Mouse (Mus musculus) liver, embryonic 11.5 days (tissue): ENCODE data around the gene Adora1. TPM values are rescaled to one million over a fixed set of nuclear protein-coding genes. Genes with fewer than 3 reads are reported as not detected.
A peak's percentile ranks its signal among the peaks of the same experiment; 100 is the strongest.

Source experiments
- ATAC-seq: fragments of 200-750 bp; cut with Nextera tagmentation; replicated peaks from 2 replicates; pipeline ENCODE4 v1.8.0; 2017; ENCODE audit warnings: moderate number of reproducible peaks, mild to moderate bottlenecking, moderate TSS enrichment, moderate library complexity; ENCODE audit not compliant: low FRiP score
- DNase-seq: peaks from one replicate; pipeline ENCODE4 v3.0.0-alpha.2; 2017; ENCODE audit warnings: low spot score
- H3K27ac ChIP-seq: fragments of 300-500 bp; sonication (generic); 2 replicates; pipeline ENCODE4 v1.5.1; 2014; ENCODE audit warnings: mild to moderate bottlenecking, low read depth, low read length, control low read depth
- H3K27me3 ChIP-seq: fragments of 300-500 bp; sonication (generic); replicated peaks from 2 replicates; pipeline ENCODE4 v1.6.1; 2014; ENCODE audit warnings: low read length, mixed read lengths; ENCODE audit not compliant: control insufficient read depth, insufficient read depth
- H3K36me3 ChIP-seq: fragments of 300-500 bp; sonication (generic); 2 replicates; pipeline ENCODE4 v1.6.1; 2014; ENCODE audit warnings: mild to moderate bottlenecking, low read length, moderate library complexity, mixed read lengths; ENCODE audit not compliant: control insufficient read depth, insufficient read depth
- H3K4me1 ChIP-seq: fragments of 300-500 bp; sonication (generic); replicated peaks from 2 replicates; pipeline ENCODE4 v1.6.1; 2014; ENCODE audit warnings: low read length, mixed read lengths; ENCODE audit not compliant: control insufficient read depth, insufficient read depth
- H3K4me2 ChIP-seq: fragments of 300-500 bp; sonication (generic); 2 replicates; pipeline ENCODE4 v1.6.1; 2014; ENCODE audit warnings: mild to moderate bottlenecking, control low read depth, moderate library complexity
- H3K4me3 ChIP-seq: fragments of 300-500 bp; sonication (generic); 2 replicates; pipeline ENCODE4 v1.5.1; 2014; ENCODE audit warnings: low read depth, low read length, control low read depth
- H3K9ac ChIP-seq: fragments of 300-500 bp; sonication (generic); 2 replicates; pipeline ENCODE4 v1.6.1; 2014; ENCODE audit warnings: low read depth, low read length, control low read depth
- H3K9me3 ChIP-seq: fragments of 300-500 bp; sonication (generic); 2 replicates; pipeline ENCODE4 v1.6.1; 2016; ENCODE audit warnings: low read length, inconsistent platforms, mixed read lengths; ENCODE audit not compliant: control insufficient read depth
- WGBS: fragments of 180-500 bp; shearing (Covaris S2); extraction: QIAGEN DNeasy Blood & Tissue Kit; methylation state at CpG from one replicate; pipeline ENCODE4 v1.1.7; 2014; 5-methylcytosine and 5-hydroxymethylcytosine counted together
- polyA plus RNA-seq: library from polyadenylated mRNA; unstranded; fragments of >200 nt; fragmentation: Nextera tagmentation; extraction: Ambion mirVana; gene quantifications from 2 replicates; pipeline ENCODE4 v1.2.1, GENCODE M21; 2014

Gene Adora1
- polyA plus RNA-seq, 1 experiment from 2014 or later = 0.29 TPM

DNA sequence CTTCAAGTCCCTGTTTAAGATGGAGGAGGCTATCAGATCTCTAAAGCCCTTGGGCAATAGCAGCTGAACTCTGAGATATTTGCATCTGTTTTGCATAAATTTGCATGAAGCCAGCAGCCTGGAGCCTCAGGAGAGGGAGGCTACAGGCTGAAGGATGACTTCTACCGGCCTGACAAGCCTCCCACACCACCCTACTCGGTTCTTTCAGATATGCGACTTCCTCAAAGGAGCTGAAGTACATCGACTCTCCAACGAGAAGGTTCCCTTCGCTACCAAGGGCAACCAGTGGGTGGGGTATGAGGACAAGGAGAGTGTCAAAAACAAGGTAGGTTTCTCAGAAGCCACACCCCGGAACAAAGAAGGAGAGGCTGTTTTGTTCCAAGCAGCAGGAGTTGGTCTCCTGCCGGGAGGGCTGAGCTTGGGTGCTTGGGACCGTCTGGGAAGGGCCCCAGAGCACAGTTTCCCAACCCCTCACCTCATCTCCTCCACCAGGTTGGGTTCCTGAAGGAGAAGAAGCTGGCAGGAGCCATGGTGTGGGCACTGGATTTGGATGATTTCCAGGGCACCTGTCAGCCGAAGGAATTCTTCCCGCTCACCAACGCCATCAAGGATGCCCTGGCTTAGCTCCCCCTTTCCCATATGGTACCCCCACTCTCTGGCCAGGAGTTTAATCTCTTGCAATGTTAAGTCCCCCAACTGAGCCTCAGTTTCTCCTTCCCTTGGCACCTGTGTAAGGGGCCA lies 46.1 kb downstream of the Adora1 start:
- no peak for ATAC-seq
- peak overlapping the region; percentile 36 for H3K4me2 ChIP-seq
- H3K36me3 ChIP-seq = no peaks in the 10 kb centered on the region
- H3K9ac ChIP-seq = no peak overlapping the region
- no peak overlapping the region for H3K4me3 ChIP-seq
- no peaks in the 10 kb centered on the region for H3K9me3 ChIP-seq
- no peaks in the 10 kb centered on the region; the same call in 1 of the 2 replicates for H3K4me1 ChIP-seq
- no peak overlapping the region for H3K27ac ChIP-seq
- DNase-seq = no peak
- peaks cover 25% of the 10 kb centered on the region for H3K27me3 ChIP-seq
- WGBS = 22% methylated on average over 12 of the region's 12 CpGs

DNA sequence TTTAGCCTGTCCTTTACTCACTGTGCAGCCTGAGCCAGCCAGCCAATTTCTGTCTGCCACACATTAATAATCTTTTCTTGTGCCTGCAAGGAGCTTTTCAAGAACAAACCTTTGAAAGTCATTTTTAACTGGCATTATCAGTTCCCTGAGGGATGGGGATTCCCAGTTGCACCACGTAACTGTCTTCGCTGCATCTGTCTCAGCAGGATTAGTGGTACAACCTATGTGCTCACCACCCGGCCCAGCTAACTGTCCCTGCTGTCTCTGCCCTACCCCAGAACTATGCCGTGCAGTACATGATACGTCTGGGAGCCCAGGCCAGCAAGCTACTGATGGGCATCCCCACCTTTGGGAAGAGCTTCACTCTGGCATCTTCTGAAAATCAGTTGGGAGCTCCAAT lies 47.0 kb downstream of the Adora1 start:
- Histone ChIP-seq H3K4me2 (no peak overlapping the region), H3K9ac (no peak overlapping the region), H3K36me3 (no peaks in the 10 kb centered on the region), H3K4me1 (no peaks in the 10 kb centered on the region; the same call in 1 of the 2 replicates), H3K27me3 (peaks cover 22% of the 10 kb centered on the region), H3K9me3 (no peaks in the 10 kb centered on the region), H3K27ac (no peak overlapping the region), H3K4me3 (no peak overlapping the region)
- 72% methylated on average over 5 of the region's 5 CpGs for WGBS
- DNase-seq = no peak
- no peak for ATAC-seq

DNA sequence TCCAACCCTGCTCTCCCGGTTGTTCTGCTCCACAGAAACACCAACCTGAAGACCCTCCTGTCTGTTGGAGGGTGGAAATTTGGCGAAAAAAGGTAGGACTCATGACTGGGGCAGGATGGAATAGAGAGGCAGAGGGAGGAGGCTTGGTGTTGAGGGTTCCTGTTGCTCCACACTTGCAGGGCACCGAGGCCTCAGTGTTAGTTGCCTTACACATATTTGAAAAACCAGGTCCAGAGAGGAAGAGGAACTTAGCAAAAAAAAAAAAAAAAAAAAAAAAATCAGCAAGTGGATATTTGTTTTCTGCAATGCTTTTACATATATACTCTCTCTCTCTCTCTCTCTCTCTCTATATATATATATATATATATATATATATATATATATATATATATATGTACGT lies 51.1 kb downstream of the Adora1 start:
- no peaks in the 10 kb centered on the region for H3K36me3 ChIP-seq
- peaks cover 11% of the 10 kb centered on the region; the same call in 1 of the 2 replicates for H3K27me3 ChIP-seq
- 74% methylated on average over 4 of the region's 4 CpGs for WGBS
- no peak overlapping the region for H3K27ac ChIP-seq
- H3K4me3 ChIP-seq = no peak overlapping the region
- no peak overlapping the region for H3K9ac ChIP-seq
- no peaks in the 10 kb centered on the region; the same call in 1 of the 2 replicates for H3K4me1 ChIP-seq
- no peak for DNase-seq
- no peak for ATAC-seq
- H3K4me2 ChIP-seq = no peak overlapping the region
- no peaks in the 10 kb centered on the region for H3K9me3 ChIP-seq

DNA sequence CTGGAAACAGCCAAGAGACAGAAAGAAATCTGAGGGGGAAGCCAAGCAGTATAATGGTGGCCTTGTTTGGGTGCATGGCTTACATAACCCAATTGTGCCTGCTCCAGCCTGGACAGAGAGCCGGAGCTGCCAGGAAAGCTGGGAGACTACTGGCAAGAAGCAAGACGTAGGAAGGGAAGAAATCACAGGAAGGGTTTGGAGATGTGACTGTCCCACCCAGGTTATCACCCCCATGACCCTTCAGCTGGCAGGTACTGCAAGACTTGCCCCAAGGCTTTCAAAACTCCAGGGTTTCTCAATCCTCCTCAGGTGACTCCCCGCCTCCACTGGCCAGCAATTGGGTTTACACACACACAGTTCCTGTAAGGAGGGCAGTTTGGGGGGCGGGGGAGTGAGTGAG lies 53.2 kb downstream of the Adora1 start, which contains the start of gene Chil1:
Gene Chil1, plus strand, starts transcription at position 152 of the 400 bp plus-strand sequence.
- DNase-seq = no peak
- H3K27me3 ChIP-seq = 0 out of 2 replicates have a peak, but pooled peaks cover 3% of the 10 kb centered on the region
- H3K36me3 ChIP-seq = no peaks in the 10 kb centered on the region
- no peak for ATAC-seq
- 66% methylated on average over 4 of the region's 4 CpGs for WGBS
- no peak within 1 kb of the TSS for H3K4me2 ChIP-seq
- H3K4me1 ChIP-seq = 0 out of 2 replicates have a peak, but pooled peaks cover 3% of the 10 kb centered on the region
- no peak within 1 kb of the TSS for H3K9ac ChIP-seq
- H3K9me3 ChIP-seq = no peaks in the 10 kb centered on the region
- no peak within 1 kb of the TSS for H3K4me3 ChIP-seq
- H3K27ac ChIP-seq = no peak within 1 kb of the TSS

DNA sequence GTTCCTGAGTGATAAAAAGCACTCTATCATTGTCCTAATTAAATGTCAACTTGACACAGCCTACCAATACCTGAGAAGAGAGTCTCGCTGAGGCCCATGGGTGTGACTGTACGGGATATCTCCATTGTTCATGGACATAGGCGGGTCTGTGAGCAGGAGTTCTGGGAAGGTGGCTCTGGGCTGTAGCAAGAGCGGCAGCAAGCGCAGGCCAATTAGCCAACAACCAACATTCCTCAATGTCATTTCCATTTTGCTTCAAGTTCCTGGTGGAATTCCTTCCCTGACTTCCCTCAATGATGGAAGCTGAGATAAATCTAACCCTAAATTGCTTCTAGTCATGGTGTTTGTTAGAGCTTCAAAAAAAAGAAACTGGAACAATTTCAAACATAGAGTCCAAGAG lies 57.3 kb downstream of the Adora1 start:
- WGBS = 81% methylated on average over 5 of the region's 5 CpGs

DNA sequence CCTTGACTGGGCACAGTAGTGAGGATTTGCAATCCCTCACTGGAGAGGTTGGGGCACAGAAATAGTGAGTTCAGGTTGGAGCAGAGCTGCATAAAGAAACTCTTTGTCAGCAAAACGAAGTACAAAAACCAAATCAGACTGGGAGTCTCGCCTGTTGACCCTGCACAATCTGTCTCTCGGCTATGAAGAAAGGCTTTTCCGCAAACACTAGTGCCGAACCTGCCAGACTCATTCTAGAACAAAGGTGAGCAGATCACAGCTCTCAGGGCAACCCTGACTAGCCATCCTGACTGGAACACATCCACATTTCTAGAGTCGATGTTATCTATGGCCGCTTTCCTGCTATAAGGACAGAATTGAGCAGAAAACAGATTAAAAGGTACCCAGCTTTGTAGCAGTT lies 62.1 kb downstream of the Adora1 start:
- Histone ChIP-seq H3K27ac (no peak overlapping the region), H3K36me3 (no peaks in the 10 kb centered on the region), H3K4me2 (no peak overlapping the region), H3K27me3 (no peaks in the 10 kb centered on the region), H3K4me3 (no peak overlapping the region), H3K4me1 (peaks cover 5% of the 10 kb centered on the region; the same call in 1 of the 2 replicates), H3K9ac (no peak overlapping the region), H3K9me3 (no peaks in the 10 kb centered on the region)
- DNase-seq = no peak
- no peak for ATAC-seq
- WGBS = 73% methylated on average over 7 of the region's 7 CpGs

More for the DNA sequence above, 57.3 kb downstream of the Adora1 start:
- Histone ChIP-seq H3K4me1 (0 out of 2 replicates have a peak, but pooled peaks cover 3% of the 10 kb centered on the region), H3K9me3 (no peaks in the 10 kb centered on the region), H3K4me3 (no peak overlapping the region), H3K4me2 (no peak overlapping the region), H3K9ac (no peak overlapping the region), H3K27me3 (no peaks in the 10 kb centered on the region), H3K27ac (no peak overlapping the region), H3K36me3 (no peaks in the 10 kb centered on the region)
- DNase-seq = no peak
- ATAC-seq = no peak

DNA sequence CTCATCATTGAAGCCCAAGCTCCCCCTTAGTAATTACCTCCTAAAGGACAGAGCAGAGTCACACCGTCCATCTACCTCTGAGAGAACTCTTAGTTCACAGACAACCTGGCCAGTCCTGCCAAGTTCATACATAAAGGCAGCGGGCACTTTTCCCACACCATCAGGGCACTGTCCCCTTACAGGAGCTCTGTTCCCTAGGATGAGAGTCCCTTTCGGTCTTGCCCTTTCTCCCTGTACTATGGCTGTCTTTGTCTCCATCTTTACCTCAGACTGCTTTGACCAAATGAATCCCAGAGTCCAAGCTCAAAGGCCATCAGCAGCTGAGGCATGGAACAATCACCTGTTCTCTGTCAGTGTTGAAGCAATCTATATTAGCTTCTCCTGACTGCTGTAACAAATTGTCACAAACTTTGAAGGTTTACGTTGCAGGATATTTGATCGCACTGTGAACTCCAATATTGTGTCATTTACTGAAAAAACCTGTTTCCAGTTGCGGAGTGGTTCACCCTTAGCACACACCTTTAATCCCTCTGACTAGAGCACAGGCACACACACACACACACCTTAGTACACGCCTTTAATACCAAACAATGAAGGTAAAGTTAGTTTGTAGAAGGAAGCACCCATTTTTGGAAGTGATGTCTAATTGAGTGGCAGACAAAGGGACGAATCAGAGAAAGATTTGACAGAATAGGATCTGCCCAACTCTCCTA lies 66.1 kb downstream of the Adora1 start:
- ATAC-seq (no peak), DNase-seq (no peak)
- no peak overlapping the region for H3K27ac ChIP-seq
- H3K36me3 ChIP-seq = no peaks in the 10 kb centered on the region
- no peak overlapping the region for H3K9ac ChIP-seq
- H3K4me2 ChIP-seq = no peak overlapping the region
- peaks cover 5% of the 10 kb centered on the region; the same call in 1 of the 2 replicates for H3K4me1 ChIP-seq
- no peaks in the 10 kb centered on the region for H3K9me3 ChIP-seq
- no peaks in the 10 kb centered on the region for H3K27me3 ChIP-seq
- H3K4me3 ChIP-seq = no peak overlapping the region
- 86% methylated on average over 8 of the region's 8 CpGs for whole genome bisulfite sequencing

DNA sequence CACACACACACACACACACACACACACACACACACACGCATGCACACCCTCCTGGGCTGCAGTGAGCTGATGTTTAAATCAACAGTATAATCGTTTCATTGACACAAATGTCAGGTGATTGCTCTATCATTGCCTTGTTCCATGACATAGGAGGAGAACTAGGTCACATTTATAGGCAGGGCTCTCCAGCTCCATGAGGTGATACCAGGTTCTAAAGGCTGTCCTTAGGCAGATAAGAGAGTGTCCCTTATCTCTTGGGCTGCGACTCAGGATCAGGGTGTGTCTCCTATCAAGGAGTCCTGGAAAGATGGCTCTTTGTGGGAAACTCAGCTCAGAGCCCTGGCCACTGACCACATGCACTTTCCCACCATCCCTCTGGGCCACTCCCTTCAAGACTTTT lies 66.7 kb downstream of the Adora1 start:
- ATAC-seq = peak; percentile 53; the same call in 1 of the 2 replicates
- DNase-seq = no peak
- Histone ChIP-seq H3K4me2 (no peak overlapping the region), H3K4me3 (no peak overlapping the region), H3K27me3 (no peaks in the 10 kb centered on the region), H3K27ac (no peak overlapping the region), H3K9ac (no peak overlapping the region), H3K9me3 (no peaks in the 10 kb centered on the region), H3K36me3 (no peaks in the 10 kb centered on the region), H3K4me1 (peaks cover 5% of the 10 kb centered on the region; the same call in 1 of the 2 replicates)
- 56% methylated on average over 3 of the region's 3 CpGs for WGBS
